Mouse (Mus musculus) megakaryocyte, embryonic 14.5 days (primary cell): Measurements from ENCODE around the gene Nlrp3. TPM values are rescaled to one million over a fixed set of nuclear protein-coding genes. Genes with fewer than 3 reads are reported as not detected.
"Not testable (repeated sequence)": the region's sequence is repeated elsewhere in the genome, so short reads cannot be mapped to it uniquely, and the experiment has no call there.

Experiments
- H3K27me3 ChIP-seq: replicated peaks from 2 replicates; pipeline ENCODE3; 2012; ENCODE audit warnings: inconsistent platforms
- H3K36me3 ChIP-seq: replicated peaks from 2 replicates; pipeline ENCODE3; 2012; ENCODE audit warnings: low read length, inconsistent platforms, mixed read lengths
- H3K4me1 ChIP-seq: 2 replicates; pipeline ENCODE4 v1.6.1; 2012; ENCODE audit warnings: inconsistent platforms
- H3K4me3 ChIP-seq: replicated peaks from 2 replicates; pipeline ENCODE3; 2012; ENCODE audit warnings: moderate library complexity, mild to moderate bottlenecking, inconsistent platforms
- H3K9me3 ChIP-seq: 2 replicates; pipeline ENCODE4 v1.6.1; 2012; ENCODE audit warnings: inconsistent platforms
- FLI1 ChIP-seq: IDR thresholded peaks from 2 replicates; pipeline ENCODE4 v1.6.1; 2012; ENCODE audit warnings: low read length, inconsistent platforms, mixed read lengths
- GATA1 ChIP-seq: IDR thresholded peaks from 3 replicates; pipeline ENCODE4 v1.6.1; 2012; ENCODE audit warnings: mixed read lengths, low read length, inconsistent platforms, borderline replicate concordance
- polyA plus RNA-seq: library from polyadenylated mRNA; stranded (reverse); fragments of >175 nt; gene quantifications from 2 replicates; pipeline ENCODE4 v1.2.3, GENCODE M21; 2012; ENCODE audit warnings: low replicate concordance; ENCODE audit not compliant: insufficient read depth

The Nlrp3 gene
- polyA plus RNA-seq, 1 experiment = 0.84 TPM

DNA sequence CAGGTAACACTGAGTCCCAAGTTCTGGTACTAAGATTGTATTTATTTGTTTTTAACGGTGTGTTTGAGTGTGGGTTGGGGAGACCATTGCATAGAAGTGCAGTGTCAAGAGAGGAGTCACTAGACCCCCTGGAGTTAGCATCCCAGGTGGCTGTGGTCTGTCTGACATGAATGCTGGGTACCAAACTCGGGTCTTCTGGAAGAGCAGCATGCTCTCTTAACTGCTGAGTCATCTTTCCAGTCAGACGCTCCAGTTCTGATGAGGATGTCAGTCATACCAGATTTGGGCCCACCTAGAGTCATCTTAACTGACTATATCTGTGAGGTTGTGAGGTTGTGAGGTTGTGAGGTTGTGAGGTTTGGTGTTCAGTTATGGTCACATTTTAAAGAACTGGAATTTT, 19.5 kb downstream of the Nlrp3 start:
- Histone ChIP-seq H3K36me3 (no peaks in the 10 kb centered on the region), H3K27me3 (peaks cover 26% of the 10 kb centered on the region), H3K9me3 (no peaks in the 10 kb centered on the region), H3K4me3 (no peak overlapping the region), H3K4me1 (no peaks in the 10 kb centered on the region)
- TF ChIP-seq FLI1 = no peak
- no peak for TF ChIP-seq GATA1

GRCm38 (mm10) chr11:59562336-59562735, 21.0 kb downstream of the Nlrp3 start:
- Histone ChIP-seq H3K27me3 (peaks cover 29% of the 10 kb centered on the region), H3K4me1 (no peaks in the 10 kb centered on the region), H3K9me3 (no peaks in the 10 kb centered on the region), H3K36me3 (no peaks in the 10 kb centered on the region), H3K4me3 (no peak overlapping the region)
- TF ChIP-seq FLI1 (no peak), GATA1 (no peak)

- H3K4me1 ChIP-seq = no peaks in the 10 kb centered on the region
- H3K36me3 ChIP-seq = no peaks in the 10 kb centered on the region
- H3K27me3 ChIP-seq = peaks cover 29% of the 10 kb centered on the region
- H3K4me3 ChIP-seq = no peak overlapping the region
- TF ChIP-seq FLI1 = no peak
- no peak for TF ChIP-seq GATA1
- no peaks in the 10 kb centered on the region for H3K9me3 ChIP-seq
These were observed 21.5 kb downstream of the Nlrp3 start for GRCm38 (mm10) chr11:59562837-59563236.

DNA sequence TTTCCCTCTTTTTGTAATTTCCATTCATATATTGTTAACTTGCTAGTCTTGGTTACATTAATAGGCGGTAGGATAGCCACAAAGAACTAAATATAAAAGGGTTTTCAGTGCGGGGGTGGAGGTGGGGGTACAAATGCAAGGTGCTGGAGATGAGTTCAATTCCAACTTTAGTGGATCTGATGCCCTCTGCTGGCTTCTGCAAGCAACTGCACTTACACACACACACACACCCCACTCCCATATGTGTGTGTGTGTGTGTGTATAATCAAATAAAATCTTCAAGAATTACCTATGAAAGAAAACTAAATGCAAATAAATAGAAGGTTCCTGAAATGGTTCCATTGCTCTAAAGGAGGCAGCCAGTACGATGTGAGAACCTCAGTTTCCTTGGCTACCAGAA, 27.9 kb downstream of the Nlrp3 start:
- H3K4me1 ChIP-seq = no peaks in the 10 kb centered on the region; the same call in 1 of the 2 replicates
- no peaks in the 10 kb centered on the region for H3K9me3 ChIP-seq
- H3K4me3 ChIP-seq = no peak overlapping the region
- H3K27me3 ChIP-seq = peaks cover 59% of the 10 kb centered on the region
- no peaks in the 10 kb centered on the region for H3K36me3 ChIP-seq
- no peak for TF ChIP-seq FLI1
- TF ChIP-seq GATA1 = no peak

DNA sequence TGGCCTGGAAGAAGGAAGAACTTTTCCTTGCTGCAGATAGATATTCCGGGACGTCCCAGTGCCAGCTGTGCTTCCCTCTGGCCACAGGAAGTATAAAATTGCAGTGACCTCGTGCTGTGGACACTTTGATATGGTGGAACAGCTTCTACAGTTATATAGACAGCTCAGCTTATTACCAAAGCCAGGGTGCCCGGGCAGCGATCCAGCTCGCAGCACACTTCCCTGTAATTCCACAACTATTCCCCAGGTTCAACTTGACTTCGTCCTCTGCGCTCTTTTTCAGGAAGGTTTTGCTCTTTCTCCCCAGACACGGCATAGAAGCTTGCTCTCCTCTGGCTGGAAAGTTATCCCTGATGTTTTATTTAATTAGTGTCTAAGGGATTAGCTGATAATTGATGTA, 34.4 kb downstream of the Nlrp3 start:
- no peaks in the 10 kb centered on the region; the same call in 1 of the 2 replicates for H3K4me1 ChIP-seq
- H3K4me3 ChIP-seq = no peak overlapping the region
- H3K27me3 ChIP-seq = peaks cover 57% of the 10 kb centered on the region
- H3K36me3 ChIP-seq = no peaks in the 10 kb centered on the region
- H3K9me3 ChIP-seq = no peaks in the 10 kb centered on the region
- no peak for TF ChIP-seq FLI1
- TF ChIP-seq GATA1 = no peak

GRCm38 (mm10) chr11:59576135-59576534, 34.8 kb downstream of the Nlrp3 start, which contains the start of gene Olfr222:
Gene Olfr222, minus strand, starts transcription at chr11:59576235.
- not testable (repeated sequence) for H3K36me3 ChIP-seq, H3K9me3 ChIP-seq, H3K4me3 ChIP-seq, H3K4me1 ChIP-seq
- H3K27me3 ChIP-seq = peaks cover 53% of the 10 kb centered on the region

DNA sequence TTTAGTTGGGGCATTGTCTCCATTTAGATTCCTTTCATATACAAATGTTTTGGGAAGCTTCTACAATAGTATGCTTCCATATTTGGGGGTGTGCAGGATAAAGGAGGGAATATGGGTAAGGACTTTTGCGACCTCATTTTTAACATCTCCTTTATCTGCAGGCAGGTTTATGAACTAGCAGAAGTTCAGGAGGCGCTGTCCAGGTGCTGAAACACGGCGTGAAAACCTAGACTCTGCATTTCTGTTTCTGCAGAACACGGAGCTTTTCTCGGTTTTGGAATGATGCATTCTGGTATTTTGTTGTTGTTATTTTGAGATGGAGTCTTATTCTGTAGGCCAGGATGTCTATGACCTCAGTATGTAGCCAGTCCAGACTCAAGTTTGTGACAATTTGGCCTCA, 43.2 kb downstream of the Nlrp3 start:
- peaks cover 18% of the 10 kb centered on the region for H3K27me3 ChIP-seq
- TF ChIP-seq FLI1 = no peak
- no peak for TF ChIP-seq GATA1
- H3K4me3 ChIP-seq = no peak overlapping the region
- no peaks in the 10 kb centered on the region for H3K36me3 ChIP-seq
- H3K4me1 ChIP-seq = no peaks in the 10 kb centered on the region
- no peaks in the 10 kb centered on the region for H3K9me3 ChIP-seq

GRCm38 (mm10) chr11:59589496-59589895, 48.1 kb downstream of the Nlrp3 start:
- H3K4me3 ChIP-seq = no peak overlapping the region
- no peaks in the 10 kb centered on the region for H3K4me1 ChIP-seq
- peaks cover 24% of the 10 kb centered on the region for H3K27me3 ChIP-seq
- H3K36me3 ChIP-seq = no peaks in the 10 kb centered on the region
- TF ChIP-seq GATA1 (no peak), FLI1 (no peak)
- no peaks in the 10 kb centered on the region for H3K9me3 ChIP-seq

- Histone ChIP-seq H3K4me1 (no peaks in the 10 kb centered on the region), H3K27me3 (peaks cover 38% of the 10 kb centered on the region), H3K9me3 (no peaks in the 10 kb centered on the region), H3K36me3 (no peaks in the 10 kb centered on the region), H3K4me3 (no peak within 1 kb of the TSS)
- TF ChIP-seq FLI1 = no peak
- no peak for TF ChIP-seq GATA1
These were observed 51.8 kb downstream of the Nlrp3 start, which contains the start of gene Olfr223 for GRCm38 (mm10) chr11:59593189-59593588. Gene Olfr223, minus strand, starts transcription at chr11:59593289.

DNA sequence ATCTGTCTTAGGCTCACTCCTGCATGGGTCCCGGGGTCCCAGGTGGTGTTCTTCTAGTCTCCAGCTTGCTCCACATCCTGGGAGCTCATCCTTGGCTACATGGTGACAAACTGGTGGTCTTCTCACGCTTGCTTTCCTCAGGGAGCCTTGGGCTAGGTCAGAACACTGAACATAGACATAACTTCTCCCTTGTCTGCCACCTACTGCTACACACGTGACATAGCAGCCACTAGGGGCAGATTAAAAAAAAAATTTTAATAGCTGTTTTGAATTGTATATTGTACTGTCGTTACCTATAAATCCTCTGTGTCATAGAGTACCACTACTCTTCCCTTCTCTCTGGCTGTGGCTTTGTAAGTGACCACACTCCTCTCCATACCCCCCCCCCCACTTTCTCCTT, 54.7 kb downstream of the Nlrp3 start:
- peaks cover 47% of the 10 kb centered on the region for H3K27me3 ChIP-seq

DNA sequence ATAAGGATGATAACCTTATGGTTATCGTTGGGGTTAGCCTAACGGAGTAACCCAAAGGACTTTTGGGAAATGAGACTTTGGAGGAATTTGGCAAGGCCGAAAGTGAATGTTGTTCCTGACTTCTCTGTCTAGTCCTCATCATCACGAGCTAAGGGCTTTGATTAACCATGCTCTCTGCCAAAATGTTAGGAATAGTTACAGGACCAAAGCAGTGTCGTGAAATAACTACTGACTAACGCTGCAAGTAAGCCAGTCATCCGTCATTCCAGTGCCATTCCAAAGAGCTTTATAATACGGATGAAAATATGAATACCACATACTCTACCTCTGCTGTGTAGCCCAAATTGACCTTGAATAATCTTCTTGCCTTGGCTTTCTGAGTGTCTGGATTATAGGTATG, 55.6 kb downstream of the Nlrp3 start:
- no peaks in the 10 kb centered on the region for H3K9me3 ChIP-seq
- H3K27me3 ChIP-seq = peaks cover 49% of the 10 kb centered on the region
- no peaks in the 10 kb centered on the region for H3K36me3 ChIP-seq
- H3K4me3 ChIP-seq = no peak overlapping the region
- H3K4me1 ChIP-seq = no peaks in the 10 kb centered on the region
- TF ChIP-seq GATA1 (no peak), FLI1 (no peak)

More for the DNA sequence above, 54.7 kb downstream of the Nlrp3 start:
- H3K36me3 ChIP-seq = no peaks in the 10 kb centered on the region
- no peak overlapping the region for H3K4me3 ChIP-seq
- H3K4me1 ChIP-seq = no peaks in the 10 kb centered on the region
- no peak for TF ChIP-seq FLI1
- TF ChIP-seq GATA1 = no peak
- H3K9me3 ChIP-seq = no peaks in the 10 kb centered on the region
